Mouse (Mus musculus) liver, postnatal 0 days (tissue): ENCODE results near the gene Fpgs.

ENCODE experiments used
- CTCF ChIP-seq: sonication (generic); IDR thresholded peaks from 2 replicates; pipeline ENCODE4 v1.5.1; 2016; ENCODE audit warnings: antibody characterized with exemption, low read depth
- EP300 ChIP-seq: IDR thresholded peaks from 2 replicates; pipeline ENCODE4 v1.6.1; 2016; ENCODE audit warnings: antibody characterized with exemption, low read depth, mild to moderate bottlenecking

DNA sequence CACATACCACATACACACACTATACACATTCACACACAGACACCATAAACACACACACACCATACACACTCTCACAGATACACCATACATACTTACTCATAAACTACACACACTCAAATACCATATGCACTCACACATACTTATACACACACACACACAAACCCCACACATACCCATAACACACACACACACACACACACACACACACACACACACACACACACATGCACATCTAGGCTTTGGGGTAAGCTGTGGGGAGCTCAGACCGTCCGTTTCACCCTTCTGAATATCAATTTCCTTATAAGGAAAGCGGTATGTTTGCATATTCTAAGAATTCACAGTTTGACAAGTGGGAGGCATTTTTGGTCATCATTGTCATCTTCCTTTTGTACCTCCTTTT is 18.6 kb upstream of the Fpgs start:
- TF ChIP-seq CTCF (no peak), EP300 (no peak)
